Mouse (Mus musculus): ENCODE measurements around the gene Swi5.
"Not testable (repeated sequence)": the region's sequence is repeated elsewhere in the genome, so short reads cannot be mapped to it uniquely, and the experiment has no call there.

The Swi5 gene

DNA sequence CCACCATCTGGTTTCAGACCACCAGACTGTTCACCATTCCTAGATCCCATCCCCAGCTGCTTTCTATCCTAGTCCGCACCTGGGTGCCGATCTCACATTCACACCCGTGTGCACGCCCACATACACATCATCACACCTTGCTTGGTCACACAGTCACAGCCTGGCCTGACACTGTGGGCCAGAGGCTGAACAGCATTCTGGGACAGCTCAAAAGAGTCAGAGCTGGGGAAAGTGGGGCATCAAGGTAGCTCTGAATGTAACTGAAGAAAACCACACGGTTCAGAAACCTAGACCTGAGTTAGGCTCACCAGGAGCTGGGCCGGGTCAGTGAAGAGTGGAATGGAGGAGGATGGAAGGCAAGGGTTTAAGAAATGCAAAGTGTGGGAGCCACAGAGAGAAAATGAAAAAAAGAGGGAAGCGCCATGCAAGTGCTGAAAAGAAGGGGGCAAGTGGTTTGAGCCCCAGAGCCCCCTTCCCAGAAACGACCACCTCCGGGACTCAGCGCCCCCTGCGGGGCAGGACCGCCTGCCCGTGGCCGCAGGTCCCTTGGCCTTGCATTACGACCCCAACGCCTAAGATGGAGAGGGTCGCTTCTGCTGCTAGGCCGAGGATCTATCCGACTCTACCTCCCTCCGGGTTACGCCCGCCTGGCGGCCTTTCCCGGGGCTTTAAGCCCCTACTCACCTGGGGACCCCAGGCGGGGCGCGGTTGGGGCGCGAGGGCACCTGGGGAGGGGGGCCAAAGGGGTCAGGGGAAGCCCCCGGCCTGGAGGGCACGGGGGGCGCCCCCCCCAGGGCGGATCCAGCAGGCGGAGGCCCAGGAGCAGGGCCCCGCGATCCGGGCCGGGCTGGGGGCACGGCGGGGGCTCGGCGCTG, 23.8 kb upstream of the Swi5 start:
- no peak for DNase-seq (ENCODE audit: low spot score)

GRCm38 (mm10) chr2:32310096-32310845, 22.4 kb upstream of the Swi5 start:
- DNase-seq (ENCODE audit: low spot score): no peak

DNA sequence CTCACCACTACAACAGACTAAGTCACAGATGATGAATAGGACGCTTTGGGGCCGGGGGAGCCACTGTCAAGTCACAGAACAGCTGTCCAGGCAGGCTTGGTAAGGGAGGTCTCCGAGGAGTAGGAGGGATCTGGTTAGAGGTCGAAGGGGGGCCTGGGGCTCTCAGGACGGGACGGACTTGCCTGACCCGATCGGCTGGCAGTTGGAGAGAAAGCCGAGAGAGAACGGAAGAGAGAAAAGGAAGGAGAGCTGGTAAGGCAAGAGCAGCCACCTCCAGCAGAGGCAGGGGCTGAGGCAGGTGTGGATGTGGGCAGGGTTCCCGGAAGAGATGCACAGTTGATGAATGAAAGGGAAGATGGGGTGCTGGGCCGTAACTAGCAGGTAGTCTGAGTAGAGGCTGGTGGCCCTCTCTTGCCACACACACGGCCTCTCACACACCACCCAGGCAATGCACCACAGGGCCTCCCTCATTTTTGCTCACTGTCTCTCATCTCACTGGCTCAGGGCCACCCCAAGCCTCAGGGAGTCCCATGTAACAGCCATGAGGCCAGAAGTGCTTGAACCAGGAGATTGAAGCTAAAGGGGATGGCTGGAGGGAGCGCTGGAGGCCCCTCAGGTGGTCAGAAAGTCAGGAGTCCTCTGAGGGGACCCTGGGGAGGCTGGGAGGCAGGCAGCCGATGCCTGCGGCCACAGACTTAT, 21.1 kb upstream of the Swi5 start:
- DNase-seq (ENCODE audit: low spot score): no peak

GRCm38 (mm10) chr2:32307941-32308760, 20.3 kb upstream of the Swi5 start:
- peak; percentile 85 for DNase-seq (ENCODE audit: low spot score)

DNA sequence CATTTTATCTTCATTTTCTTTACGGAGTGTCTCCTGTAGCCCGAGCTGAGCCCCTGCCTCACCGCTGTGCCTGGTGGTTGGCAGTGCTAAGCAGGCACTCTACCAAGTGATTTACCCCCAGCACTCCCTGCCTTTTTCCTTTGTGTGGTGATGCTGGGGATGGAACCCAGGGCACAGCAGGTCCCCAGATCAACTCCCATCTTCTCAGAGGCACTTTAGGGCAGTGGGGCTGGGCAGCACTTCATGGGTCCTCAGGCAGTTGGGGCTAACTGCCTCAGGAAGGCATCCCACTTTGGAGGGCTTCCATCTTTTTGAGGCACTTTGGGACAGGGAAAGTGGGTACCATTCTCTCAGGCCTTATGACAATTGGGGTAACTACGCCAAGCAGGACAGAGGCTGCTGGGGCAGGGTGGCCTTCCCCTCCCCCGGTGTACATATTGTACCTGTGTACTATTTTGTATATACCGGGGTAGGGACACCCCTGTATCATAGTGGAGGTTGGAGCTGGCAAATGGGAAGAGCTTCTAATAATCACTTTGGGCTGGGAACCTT, 19.4 kb upstream of the Swi5 start:
- DNase-seq (ENCODE audit: low spot score): no peak

GRCm38 (mm10) chr2:32306176-32306575, 18.3 kb upstream of the Swi5 start:
- no peak for DNase-seq (ENCODE audit: low spot score)

DNA sequence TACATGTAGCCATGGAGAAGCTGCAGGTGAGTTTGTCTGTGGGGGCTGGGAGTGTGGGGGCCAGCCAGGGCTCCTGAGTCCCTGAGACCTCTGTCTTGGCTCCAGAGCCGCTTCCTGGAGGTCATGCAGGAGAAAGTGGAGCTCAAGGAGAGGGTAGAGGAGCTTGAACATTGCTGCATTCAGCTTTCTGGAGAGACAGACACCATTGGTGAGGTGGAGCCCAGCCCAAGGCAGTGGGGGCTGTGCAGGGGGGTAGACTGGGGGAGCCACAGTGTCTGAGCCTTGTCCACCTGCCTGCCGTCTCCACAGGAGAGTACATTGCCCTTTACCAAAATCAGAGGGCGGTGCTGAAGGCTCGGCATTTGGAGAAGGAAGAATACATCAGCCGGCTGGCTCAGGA, 17.8 kb upstream of the Swi5 start:
- no peak for DNase-seq (ENCODE audit: low spot score)

DNA sequence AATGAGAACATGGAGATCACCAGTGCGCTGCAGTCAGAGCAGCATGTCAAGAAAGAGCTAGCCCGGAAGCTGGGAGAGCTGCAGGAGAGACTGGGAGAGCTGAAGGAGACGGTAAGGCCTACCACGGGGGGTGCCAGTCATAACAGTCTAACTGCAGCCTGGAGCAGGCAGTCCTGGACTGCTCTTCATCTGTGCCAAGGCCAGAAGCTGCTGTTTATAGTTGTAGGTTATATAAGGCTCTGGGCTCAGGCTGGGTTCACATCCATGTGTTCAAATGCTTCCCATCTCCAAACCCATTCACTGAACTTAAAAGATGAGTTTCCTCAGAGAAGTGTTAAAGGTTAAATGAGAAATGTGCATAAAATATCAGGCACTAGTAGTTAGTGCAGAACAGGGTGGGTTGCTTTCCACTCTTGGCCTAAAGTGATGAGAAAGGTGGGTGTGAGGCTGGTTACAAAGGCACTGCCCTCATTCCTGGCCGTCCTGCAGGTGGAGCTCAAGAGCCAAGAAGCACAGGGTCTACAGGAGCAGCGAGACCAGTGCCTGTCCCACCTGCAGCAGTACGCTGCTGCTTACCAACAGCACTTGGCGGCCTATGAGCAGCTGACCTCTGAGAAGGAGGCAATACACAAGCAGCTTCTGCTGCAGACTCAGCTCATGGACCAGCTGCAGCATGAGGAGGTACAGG, 16.4 kb upstream of the Swi5 start:
- DNase-seq (ENCODE audit: low spot score): peak; percentile 85

- DNase-seq (ENCODE audit: low spot score): no peak
Measured at GRCm38 (mm10) chr2:32302952-32303351, 15.1 kb upstream of the Swi5 start.

DNA sequence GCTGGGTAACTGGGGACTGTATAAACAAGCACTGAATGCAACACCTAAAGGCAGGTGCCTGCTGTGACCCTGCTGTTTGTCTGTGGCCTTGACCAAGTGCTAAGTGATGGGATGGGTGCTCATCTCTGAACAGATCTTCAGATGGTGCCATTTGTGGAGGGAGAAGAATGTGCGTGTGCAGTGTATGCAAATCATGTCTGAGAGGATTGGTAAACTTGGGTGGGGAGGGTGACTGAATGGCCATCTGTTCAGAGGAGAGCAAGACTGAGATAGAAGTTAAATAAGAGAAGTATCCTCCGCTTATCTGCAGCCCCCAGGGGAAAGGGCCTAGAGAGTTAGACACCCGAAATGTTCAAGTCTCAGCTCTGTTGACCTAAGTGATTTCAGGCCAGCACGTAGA, 11.6 kb upstream of the Swi5 start:
- no peak for DNase-seq (ENCODE audit: low spot score)

- not testable (repeated sequence) for DNase-seq (ENCODE audit: low spot score)
Measured at GRCm38 (mm10) chr2:32295842-32296241, 8.0 kb upstream of the Swi5 start.

DNA sequence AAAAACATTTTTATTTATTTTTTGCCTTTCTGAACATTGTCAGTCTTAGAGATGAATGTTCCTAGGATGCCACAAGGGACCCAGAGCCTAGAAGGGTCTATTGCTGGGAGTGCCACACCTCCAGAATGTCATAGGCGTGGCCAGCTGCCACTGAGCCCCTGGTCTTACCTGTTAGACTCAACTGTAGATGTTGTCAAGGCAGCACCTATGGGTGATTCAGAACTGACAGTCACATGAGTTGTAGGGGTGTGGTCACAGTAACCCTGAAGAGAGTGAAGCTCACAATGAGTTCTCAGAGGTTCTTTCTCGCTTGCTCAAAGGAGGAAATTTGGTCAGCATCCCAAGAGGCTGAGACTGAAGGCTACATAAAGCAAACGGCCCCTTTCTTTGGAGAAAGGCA, 7.4 kb upstream of the Swi5 start:
- no peak for DNase-seq (ENCODE audit: low spot score)

GRCm38 (mm10) chr2:32294348-32294747, 6.5 kb upstream of the Swi5 start:
- no peak for DNase-seq (ENCODE audit: low spot score)

GRCm38 (mm10) chr2:32289578-32289977, 1.7 kb upstream of the Swi5 start:
- DNase-seq (ENCODE audit: low spot score): peak; percentile 75

DNA sequence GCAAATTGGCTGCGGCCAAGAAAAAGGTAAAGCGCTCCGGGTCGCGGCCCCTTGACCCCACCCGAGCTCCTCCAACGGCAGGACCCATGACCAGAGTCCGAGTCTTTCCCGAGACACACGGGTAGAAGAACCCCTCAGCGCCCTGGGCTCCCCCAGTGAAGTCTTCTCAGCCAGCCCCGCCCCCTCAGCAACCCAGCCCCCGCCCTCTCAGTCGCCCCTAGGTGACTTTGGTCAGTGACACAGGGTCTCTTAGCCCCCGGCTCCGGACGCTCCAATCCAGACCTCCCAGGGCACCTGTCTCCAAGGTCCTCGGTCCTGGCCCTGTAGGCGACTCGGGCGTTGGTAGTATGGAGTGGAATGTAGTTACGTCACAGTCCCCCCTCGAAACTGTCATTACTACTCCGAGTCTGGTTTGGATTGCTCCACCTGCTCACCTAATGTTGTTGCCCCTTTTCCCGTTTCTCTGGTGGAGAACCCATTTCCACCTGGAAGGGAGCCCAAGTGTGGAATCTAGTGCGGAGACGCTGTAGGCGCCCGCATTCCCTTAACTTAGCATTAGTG, 576 bp upstream of the Swi5 start:
- peak; percentile 57 for DNase-seq (ENCODE audit: low spot score)

DNA sequence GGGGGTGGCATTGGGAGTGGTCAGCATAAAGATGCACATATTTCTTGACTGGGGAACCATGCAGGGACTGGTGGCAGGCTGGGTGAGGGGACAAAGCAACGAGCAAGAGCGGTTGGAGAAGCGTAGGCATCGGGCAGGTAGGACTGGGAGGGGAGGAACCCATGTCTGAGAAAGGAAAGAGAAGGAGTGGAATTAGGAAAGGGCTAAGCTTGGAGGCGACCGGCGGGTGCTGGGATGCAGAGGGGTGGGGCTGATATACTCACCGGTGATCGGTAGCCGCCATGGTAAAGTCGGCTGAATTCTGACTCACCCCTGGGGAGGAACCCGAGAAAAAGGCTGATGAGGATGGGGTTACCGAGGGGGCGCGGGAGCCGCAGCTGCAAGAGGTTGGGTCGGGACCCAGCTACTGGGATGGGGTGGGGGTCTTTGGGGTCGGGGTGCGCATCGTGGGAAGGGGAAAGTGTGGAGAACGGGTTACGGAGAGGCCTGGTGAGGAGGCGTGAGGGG, 488 bp downstream of the Swi5 start, which contains the start of gene Golga2:
Gene Golga2, plus strand, starts transcription at position 51 of the 507 bp plus-strand sequence.
- DNase-seq (ENCODE audit: low spot score): no peak

DNA sequence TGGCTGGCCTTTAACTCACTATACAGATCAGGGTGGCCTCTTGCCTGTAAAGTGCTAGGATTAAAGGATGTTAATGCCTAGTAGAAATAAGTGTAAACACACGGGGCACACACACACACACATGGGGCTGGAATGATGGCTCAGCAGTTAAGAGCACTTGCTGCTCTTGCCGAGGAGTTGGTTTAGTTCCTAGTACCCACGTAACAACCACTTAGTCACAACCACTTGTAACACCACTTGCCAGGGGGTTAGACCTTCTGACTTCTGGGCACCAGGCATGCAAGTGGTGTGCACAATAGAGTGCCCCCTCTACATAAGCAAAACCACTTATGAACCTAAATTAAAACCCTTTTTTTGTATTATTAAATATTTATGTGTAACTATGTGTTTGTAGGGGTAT, 3.9 kb downstream of the Swi5 start:
- DNase-seq (ENCODE audit: low spot score): no peak

- peak; percentile 78 for DNase-seq (ENCODE audit: low spot score)
Measured at GRCm38 (mm10) chr2:32282727-32283126, 5.1 kb downstream of the Swi5 start.

GRCm38 (mm10) chr2:32282289-32282688, 5.6 kb downstream of the Swi5 start:
- DNase-seq (ENCODE audit: low spot score): no peak

DNA sequence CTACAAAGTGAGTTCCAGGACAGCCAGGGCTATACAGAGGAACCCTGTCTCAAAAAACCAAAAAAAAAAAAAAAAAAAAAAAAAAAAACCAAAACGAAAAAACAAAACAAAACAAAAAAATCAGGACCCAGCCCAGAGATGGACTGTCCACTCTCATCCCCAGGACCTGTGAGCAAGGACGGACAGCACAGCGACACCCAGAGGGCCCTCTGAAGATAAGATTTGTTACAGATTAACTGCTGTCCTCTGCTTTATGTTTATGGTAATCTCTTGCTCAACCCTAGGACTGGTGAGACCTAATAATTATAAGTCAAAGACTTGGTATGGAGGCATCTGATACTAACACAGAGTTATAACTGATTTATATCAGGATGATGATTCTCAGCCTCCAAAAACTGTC, 12.1 kb downstream of the Swi5 start:
- no peak for DNase-seq (ENCODE audit: low spot score)

All from embryo, embryonic 10 days (tissue).